Mouse (Mus musculus) midbrain, embryonic 13.5 days (tissue): ENCODE measurements around the gene Ppm1g. TPM values are rescaled to one million over a fixed set of nuclear protein-coding genes. Genes with fewer than 3 reads are reported as not detected.

Experiments
- ATAC-seq: fragments of 200-750 bp; cut with Nextera tagmentation; 2 replicates; pipeline ENCODE4 v1.8.0; 2017; ENCODE audit warnings: mild to moderate bottlenecking, moderate TSS enrichment, moderate library complexity
- H3K27ac ChIP-seq: fragments of 300-500 bp; sonication (generic); 2 replicates; pipeline ENCODE4 v1.5.1; 2015; ENCODE audit warnings: inconsistent platforms, mild to moderate bottlenecking, moderate library complexity
- H3K27me3 ChIP-seq: fragments of 300-500 bp; sonication (generic); 2 replicates; pipeline ENCODE4 v1.6.1; 2015; ENCODE audit warnings: mild to moderate bottlenecking, inconsistent platforms
- H3K36me3 ChIP-seq: fragments of 300-500 bp; sonication (generic); 2 replicates; pipeline ENCODE4 v1.6.1; 2015; ENCODE audit warnings: mild to moderate bottlenecking, inconsistent platforms
- H3K4me1 ChIP-seq: fragments of 300-500 bp; sonication (generic); replicated peaks from 2 replicates; pipeline ENCODE4 v1.6.1; 2015; ENCODE audit warnings: inconsistent platforms
- H3K4me2 ChIP-seq: fragments of 300-500 bp; sonication (generic); replicated peaks from 2 replicates; pipeline ENCODE4 v1.6.1; 2015; ENCODE audit warnings: moderate library complexity, mild to moderate bottlenecking, inconsistent platforms
- H3K4me3 ChIP-seq: fragments of 300-500 bp; sonication (generic); replicated peaks from 2 replicates; pipeline ENCODE4 v1.5.1; 2015; ENCODE audit warnings: mild to moderate bottlenecking, inconsistent platforms
- H3K9ac ChIP-seq: fragments of 300-500 bp; sonication (generic); replicated peaks from 2 replicates; pipeline ENCODE4 v1.6.1; 2015; ENCODE audit warnings: mild to moderate bottlenecking, inconsistent platforms
- H3K9me3 ChIP-seq: fragments of 300-500 bp; sonication (generic); 2 replicates; pipeline ENCODE4 v1.6.1; 2016; ENCODE audit warnings: mild to moderate bottlenecking, inconsistent platforms
- WGBS: fragments of 180-500 bp; shearing (Covaris S2); methylation state at CpG from one replicate; pipeline ENCODE4 v1.1.7; 2015; 5-methylcytosine and 5-hydroxymethylcytosine counted together
- polyA plus RNA-seq: library from polyadenylated mRNA; unstranded; fragments of >200 nt; fragmentation: Nextera tagmentation; extraction: Ambion mirVana; gene quantifications from 2 replicates; pipeline ENCODE4 v1.2.1, GENCODE M21; 2015

Ppm1g gene
- polyA plus RNA-seq, 1 experiment from 2014 or later: 175 TPM

GRCm38 (mm10) chr5:31181183-31181770, 39.2 kb downstream of the Ppm1g start:
- 95% methylated on average over 9 of the region's 9 CpGs for WGBS
- peaks cover 29% of the 10 kb centered on the region for H3K4me1 ChIP-seq
- no peak overlapping the region for H3K4me3 ChIP-seq
- H3K9ac ChIP-seq: no peak overlapping the region
- no peaks in the 10 kb centered on the region for H3K9me3 ChIP-seq
- no peaks in the 10 kb centered on the region for H3K27me3 ChIP-seq
- ATAC-seq: no peak
- H3K36me3 ChIP-seq: 0 out of 2 replicates have a peak, but pooled peaks cover 3% of the 10 kb centered on the region
- no peak overlapping the region for H3K27ac ChIP-seq
- no peak overlapping the region for H3K4me2 ChIP-seq

- Histone ChIP-seq H3K27ac (peak within 1 kb of the TSS; percentile 95), H3K9ac (peak within 1 kb of the TSS; percentile 80), H3K4me2 (peak within 1 kb of the TSS; percentile 98), H3K9me3 (no peaks in the 10 kb centered on the region), H3K4me3 (peak within 1 kb of the TSS; percentile 98), H3K36me3 (0 out of 2 replicates have a peak, but pooled peaks cover 3% of the 10 kb centered on the region), H3K27me3 (no peaks in the 10 kb centered on the region), H3K4me1 (peaks cover 29% of the 10 kb centered on the region)
- under 1% methylated on average over 59 of the region's 59 CpGs for WGBS
- peak; percentile 99 for ATAC-seq
Observed at GRCm38 (mm10) chr5:31179766-31180630, 40.5 kb downstream of the Ppm1g start, which contains the start of the genes Gm29609 and Gtf3c2. Gene Gm29609, minus strand, starts transcription at chr5:31179911. Gene Gtf3c2, minus strand, starts transcription at chr5:31180144.

GRCm38 (mm10) chr5:31179301-31179765, 41.2 kb downstream of the Ppm1g start:
- ATAC-seq: peak; percentile 82
- Histone ChIP-seq H3K4me2 (peak overlapping the region; percentile 98), H3K27ac (peak overlapping the region; percentile 95), H3K9me3 (no peaks in the 10 kb centered on the region), H3K27me3 (no peaks in the 10 kb centered on the region), H3K4me1 (peaks cover 29% of the 10 kb centered on the region), H3K9ac (peak overlapping the region; percentile 80), H3K36me3 (peaks cover 9% of the 10 kb centered on the region), H3K4me3 (peak overlapping the region; percentile 98)
- WGBS: under 1% methylated on average over 25 of the region's 25 CpGs

- Histone ChIP-seq H3K4me1 (no peaks in the 10 kb centered on the region), H3K27ac (no peak overlapping the region), H3K4me2 (no peak overlapping the region), H3K36me3 (peaks cover 95% of the 10 kb centered on the region), H3K9ac (no peak overlapping the region), H3K27me3 (no peaks in the 10 kb centered on the region), H3K4me3 (no peak overlapping the region), H3K9me3 (no peaks in the 10 kb centered on the region)
- WGBS: 92% methylated on average over 4 of the region's 4 CpGs
- ATAC-seq: no peak
Observed at GRCm38 (mm10) chr5:31168630-31169029, 51.9 kb downstream of the Ppm1g start.

GRCm38 (mm10) chr5:31164878-31165277, 55.6 kb downstream of the Ppm1g start:
- no peaks in the 10 kb centered on the region for H3K4me1 ChIP-seq
- no peaks in the 10 kb centered on the region for H3K9me3 ChIP-seq
- ATAC-seq: no peak
- no peak overlapping the region for H3K4me2 ChIP-seq
- no peak overlapping the region for H3K9ac ChIP-seq
- H3K27ac ChIP-seq: no peak overlapping the region
- peaks cover 91% of the 10 kb centered on the region for H3K36me3 ChIP-seq
- no peak overlapping the region for H3K4me3 ChIP-seq
- WGBS: 94% methylated on average over 1 of the region's 1 CpGs
- no peaks in the 10 kb centered on the region for H3K27me3 ChIP-seq

- H3K36me3 ChIP-seq: peaks cover 91% of the 10 kb centered on the region
- H3K4me1 ChIP-seq: no peaks in the 10 kb centered on the region
- no peak overlapping the region for H3K4me2 ChIP-seq
- H3K27me3 ChIP-seq: no peaks in the 10 kb centered on the region
- H3K4me3 ChIP-seq: no peak overlapping the region
- ATAC-seq: no peak
- H3K27ac ChIP-seq: no peak overlapping the region
- H3K9me3 ChIP-seq: no peaks in the 10 kb centered on the region
- H3K9ac ChIP-seq: no peak overlapping the region
Observed at GRCm38 (mm10) chr5:31162462-31162861, 58.0 kb downstream of the Ppm1g start.

- H3K36me3 ChIP-seq: peaks cover 34% of the 10 kb centered on the region
- peak within 1 kb of the TSS; percentile 70 for H3K4me3 ChIP-seq
- peak within 1 kb of the TSS; percentile 82 for H3K4me2 ChIP-seq
- peak; percentile 97 for ATAC-seq
- WGBS: under 1% methylated on average over 19 of the region's 19 CpGs
- H3K27ac ChIP-seq: peak within 1 kb of the TSS; percentile 83
- H3K9me3 ChIP-seq: no peaks in the 10 kb centered on the region
- peak within 1 kb of the TSS; percentile 79 for H3K9ac ChIP-seq
- no peaks in the 10 kb centered on the region for H3K27me3 ChIP-seq
- peaks cover 17% of the 10 kb centered on the region for H3K4me1 ChIP-seq
Observed at GRCm38 (mm10) chr5:31154152-31154553, 66.3 kb downstream of the Ppm1g start, which contains the start of gene Mpv17. Gene Mpv17, minus strand, starts transcription at chr5:31154251.

GRCm38 (mm10) chr5:31153516-31154151, 66.9 kb downstream of the Ppm1g start:
- Histone ChIP-seq H3K4me3 (peak overlapping the region; percentile 70), H3K9ac (peak overlapping the region; percentile 79), H3K4me1 (peaks cover 17% of the 10 kb centered on the region), H3K4me2 (peak overlapping the region; percentile 82), H3K36me3 (peaks cover 29% of the 10 kb centered on the region), H3K27me3 (no peaks in the 10 kb centered on the region), H3K9me3 (no peaks in the 10 kb centered on the region), H3K27ac (peak overlapping the region; percentile 83; the same call in 1 of the 2 replicates)
- 38% methylated on average over 6 of the region's 6 CpGs for WGBS
- peak; percentile 38 for ATAC-seq

Other genes starting within 250 kb of the Ppm1g start
- gene Atraid, start 172.4 kb downstream of the Ppm1g start, polyA plus RNA-seq: 156 and 160 TPM in 2 replicates
- 17.3 and 19.3 TPM in 2 replicates for gene Slc5a6, start 171.8 kb downstream of the Ppm1g start, polyA plus RNA-seq
- gene Cad, start 165.9 kb downstream of the Ppm1g start, polyA plus RNA-seq: 16.1 and 19.1 TPM in 2 replicates
- gene Dnajc5g, start 114.4 kb downstream of the Ppm1g start, polyA plus RNA-seq: not detected in 2 replicates
- gene Slc30a3, start 112.5 kb downstream of the Ppm1g start, polyA plus RNA-seq: 15.9 and 16.8 TPM in 2 replicates
- gene Trim54, start 104.0 kb downstream of the Ppm1g start, polyA plus RNA-seq: not detected in 2 replicates
- not detected in 2 replicates for gene Ucn, start 81.9 kb downstream of the Ppm1g start, polyA plus RNA-seq
- 54.7 and 57.5 TPM in 2 replicates for gene Mpv17, start 66.4 kb downstream of the Ppm1g start, polyA plus RNA-seq
- gene Gm29609, start 40.8 kb downstream of the Ppm1g start, polyA plus RNA-seq: 0.86 and 1.1 TPM in 2 replicates
- 78.1 and 80.2 TPM in 2 replicates for gene Gtf3c2, start 40.5 kb downstream of the Ppm1g start, polyA plus RNA-seq
- 135 and 140 TPM in 2 replicates for gene Snx17, start 27.5 kb downstream of the Ppm1g start, polyA plus RNA-seq
- gene Eif2b4, start 27.3 kb downstream of the Ppm1g start, polyA plus RNA-seq: 71.5 and 74.6 TPM in 2 replicates
- gene Zfp513, start 18.4 kb downstream of the Ppm1g start, polyA plus RNA-seq: 12.5 and 20.5 TPM in 2 replicates
- gene Nrbp1, start 20.2 kb upstream of the Ppm1g start, polyA plus RNA-seq: 153 and 160 TPM in 2 replicates
- gene Gm9970, start 20.5 kb upstream of the Ppm1g start, polyA plus RNA-seq: 0.54 and 0.63 TPM in 2 replicates
- gene Krtcap3, start 31.0 kb upstream of the Ppm1g start, polyA plus RNA-seq: 1.7 and 3.4 TPM in 2 replicates
- gene Ift172, start 70.4 kb upstream of the Ppm1g start, polyA plus RNA-seq: 34.4 and 36.0 TPM in 2 replicates
- gene Fndc4, start 75.4 kb upstream of the Ppm1g start, polyA plus RNA-seq: 63.2 and 74.5 TPM in 2 replicates
- gene Gckr, start 76.8 kb upstream of the Ppm1g start, polyA plus RNA-seq: 0.12 and 0.43 TPM in 2 replicates
- 124 and 125 TPM in 2 replicates for gene Zfp512, start 231.7 kb upstream of the Ppm1g start, polyA plus RNA-seq